Mouse (Mus musculus) stomach, embryonic 14.5 days (tissue): ENCODE measurements around the gene Adamts18. TPM values are rescaled to one million over a fixed set of nuclear protein-coding genes. Genes with fewer than 3 reads are reported as not detected.

Experiments
- ATAC-seq: fragments of 200-750 bp; cut with Nextera tagmentation; 2 replicates; pipeline ENCODE4 v1.8.0; 2017; ENCODE audit warnings: low read depth, moderate TSS enrichment; ENCODE audit not compliant: insufficient number of reproducible peaks, insufficient read depth, low FRiP score
- H3K27ac ChIP-seq: fragments of 300-500 bp; sonication (generic); 2 replicates; pipeline ENCODE4 v1.5.1; 2014; ENCODE audit warnings: mild to moderate bottlenecking, low read length, moderate library complexity, mixed read lengths
- H3K27me3 ChIP-seq: fragments of 300-500 bp; sonication (generic); 2 replicates; pipeline ENCODE4 v1.6.1; 2014; ENCODE audit warnings: low read length, control low read depth, mixed read lengths; ENCODE audit not compliant: control insufficient read depth, insufficient read depth
- H3K36me3 ChIP-seq: fragments of 300-500 bp; sonication (generic); 2 replicates; pipeline ENCODE4 v1.6.1; 2014; ENCODE audit warnings: mild to moderate bottlenecking, control low read depth, low read length, moderate library complexity, mixed read lengths; ENCODE audit not compliant: control insufficient read depth, insufficient read depth
- H3K4me1 ChIP-seq: fragments of 300-500 bp; sonication (generic); 2 replicates; pipeline ENCODE4 v1.6.1; 2014; ENCODE audit warnings: low read length, control low read depth, mixed read lengths; ENCODE audit not compliant: control insufficient read depth, insufficient read depth
- H3K4me2 ChIP-seq: fragments of 300-500 bp; sonication (generic); replicated peaks from 2 replicates; pipeline ENCODE4 v1.6.1; 2014; ENCODE audit warnings: low read depth, low read length, control low read depth
- H3K4me3 ChIP-seq: fragments of 300-500 bp; sonication (generic); 2 replicates; pipeline ENCODE4 v1.5.1; 2014; ENCODE audit warnings: low read depth, low read length, control low read depth
- H3K9ac ChIP-seq: fragments of 300-500 bp; sonication (generic); replicated peaks from 2 replicates; pipeline ENCODE4 v1.6.1; 2014; ENCODE audit warnings: low read depth, mild to moderate bottlenecking, control low read depth, low read length, moderate library complexity, mixed read lengths
- H3K9me3 ChIP-seq: fragments of 300-500 bp; sonication (generic); 2 replicates; pipeline ENCODE4 v1.6.1; 2016; ENCODE audit warnings: low read depth, low read length, control low read depth; ENCODE audit not compliant: control insufficient read depth
- WGBS: fragments of 180-500 bp; shearing (Covaris S2); extraction: QIAGEN DNeasy Blood & Tissue Kit; methylation state at CpG from one replicate; pipeline ENCODE4 v1.1.7; 2014; 5-methylcytosine and 5-hydroxymethylcytosine counted together
- polyA plus RNA-seq: library from polyadenylated mRNA; unstranded; fragments of >200 nt; fragmentation: Nextera tagmentation; extraction: Ambion mirVana; gene quantifications from 2 replicates; pipeline ENCODE4 v1.2.1, GENCODE M21; 2014

The Adamts18 gene
- polyA plus RNA-seq, 1 experiment from 2014 or later: 1.5 TPM

- Histone ChIP-seq H3K4me3 (no peak overlapping the region), H3K27me3 (no peaks in the 10 kb centered on the region), H3K4me1 (no peaks in the 10 kb centered on the region), H3K36me3 (no peaks in the 10 kb centered on the region), H3K4me2 (no peak overlapping the region), H3K27ac (no peak overlapping the region), H3K9me3 (no peaks in the 10 kb centered on the region), H3K9ac (no peak overlapping the region)
- ATAC-seq: no peak
- WGBS: 100% methylated on average over 1 of the region's 1 CpGs
These were observed 188.4 kb downstream of the Adamts18 start for GRCm38 (mm10) chr8:113660128-113660527.

DNA sequence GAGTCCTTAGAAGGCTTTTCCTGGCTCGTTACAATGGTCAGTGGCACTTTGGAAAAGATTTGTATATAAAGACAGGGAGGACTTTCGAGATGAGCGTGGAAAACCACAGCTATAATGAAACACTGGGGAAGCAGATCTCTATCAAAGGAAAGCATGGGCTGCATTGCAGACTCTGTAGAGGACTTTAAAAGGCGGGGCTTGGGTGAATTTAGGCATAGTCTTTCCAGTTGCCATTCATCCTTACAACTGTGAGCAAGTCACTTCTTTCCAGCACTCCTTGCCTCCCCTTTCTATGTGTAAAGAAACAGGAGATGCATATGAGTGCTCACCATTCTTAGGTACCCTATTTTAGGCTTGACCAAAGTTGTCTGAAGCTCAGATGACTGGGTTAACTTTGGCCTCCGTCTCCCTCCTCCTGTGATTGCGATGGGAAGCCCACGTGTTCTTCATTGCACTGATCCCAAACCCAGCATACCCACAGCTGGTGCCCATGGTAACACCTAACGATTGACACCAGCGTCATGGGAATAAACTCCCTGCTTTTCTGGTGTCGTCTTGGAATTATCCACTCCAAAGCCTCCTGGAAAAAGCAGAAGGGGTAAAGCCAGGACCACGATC is 191.7 kb downstream of the Adamts18 start:
- H3K27ac ChIP-seq: no peak overlapping the region
- no peaks in the 10 kb centered on the region for H3K9me3 ChIP-seq
- H3K27me3 ChIP-seq: no peaks in the 10 kb centered on the region
- no peaks in the 10 kb centered on the region for H3K4me1 ChIP-seq
- H3K4me3 ChIP-seq: no peak overlapping the region
- ATAC-seq: no peak
- 87% methylated on average over 11 of the region's 11 CpGs for WGBS
- no peak overlapping the region for H3K4me2 ChIP-seq
- no peak overlapping the region for H3K9ac ChIP-seq
- H3K36me3 ChIP-seq: no peaks in the 10 kb centered on the region

DNA sequence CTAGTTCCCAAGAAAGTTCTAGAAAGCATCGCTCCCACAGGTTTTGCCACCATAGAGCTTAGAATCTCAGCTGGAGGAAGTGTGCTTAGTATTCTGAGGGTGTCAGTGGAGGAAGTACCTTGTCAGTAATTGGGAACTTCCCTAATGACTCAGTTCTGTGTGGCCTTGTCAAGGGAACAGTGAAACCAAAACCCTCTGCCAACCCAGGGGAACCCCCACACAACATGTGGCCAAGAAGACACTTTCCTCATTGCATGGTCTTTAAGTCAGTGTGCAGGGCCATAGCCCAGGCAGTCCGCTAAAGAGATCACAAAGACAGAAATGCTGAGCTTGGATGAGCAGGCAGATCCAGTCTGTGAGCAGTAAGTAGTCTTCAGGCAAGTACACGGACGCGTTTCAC is 192.4 kb downstream of the Adamts18 start:
- H3K9me3 ChIP-seq: no peaks in the 10 kb centered on the region
- no peaks in the 10 kb centered on the region for H3K4me1 ChIP-seq
- no peaks in the 10 kb centered on the region for H3K27me3 ChIP-seq
- H3K27ac ChIP-seq: no peak overlapping the region
- no peak overlapping the region for H3K4me3 ChIP-seq
- WGBS: 94% methylated on average over 5 of the region's 5 CpGs
- no peak overlapping the region for H3K4me2 ChIP-seq
- no peak overlapping the region for H3K9ac ChIP-seq
- no peaks in the 10 kb centered on the region for H3K36me3 ChIP-seq
- no peak for ATAC-seq

DNA sequence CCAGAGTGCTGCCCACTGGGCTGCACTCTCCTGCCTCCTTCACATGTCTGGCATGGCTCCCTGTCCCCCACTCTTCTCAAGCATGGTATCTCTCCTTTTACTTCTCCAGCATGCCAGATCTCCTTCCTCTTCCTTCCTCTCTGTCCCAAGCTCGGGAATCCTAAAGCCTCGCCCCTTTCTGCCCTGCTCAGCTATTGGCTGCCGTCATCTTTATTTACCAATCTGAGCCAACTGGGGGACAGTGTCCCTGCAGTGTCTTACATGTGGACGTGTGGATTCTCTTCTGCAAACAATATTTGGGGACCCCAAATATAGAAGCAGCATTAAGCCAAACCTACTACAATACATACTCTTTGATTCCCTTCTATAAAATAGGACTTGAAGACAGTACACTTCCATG is 195.4 kb downstream of the Adamts18 start:
- Histone ChIP-seq H3K4me1 (no peaks in the 10 kb centered on the region), H3K9ac (no peak overlapping the region), H3K4me2 (no peak overlapping the region), H3K27me3 (no peaks in the 10 kb centered on the region), H3K36me3 (no peaks in the 10 kb centered on the region), H3K9me3 (no peaks in the 10 kb centered on the region), H3K4me3 (no peak overlapping the region), H3K27ac (no peak overlapping the region)
- no peak for ATAC-seq
- WGBS: 48% methylated on average over 4 of the region's 4 CpGs

- no peaks in the 10 kb centered on the region for H3K9me3 ChIP-seq
- H3K9ac ChIP-seq: no peak overlapping the region
- ATAC-seq: no peak
- H3K4me3 ChIP-seq: no peak overlapping the region
- H3K27ac ChIP-seq: no peak overlapping the region
- 86% methylated on average over 12 of the region's 12 CpGs for WGBS
- H3K4me2 ChIP-seq: no peak overlapping the region
- no peaks in the 10 kb centered on the region for H3K27me3 ChIP-seq
- H3K36me3 ChIP-seq: no peaks in the 10 kb centered on the region
- H3K4me1 ChIP-seq: no peaks in the 10 kb centered on the region
These were observed 196.1 kb downstream of the Adamts18 start for GRCm38 (mm10) chr8:113652450-113652849.

Other genes starting within 250 kb of the Adamts18 start
- gene Mon1b, start 213.2 kb downstream of the Adamts18 start, polyA plus RNA-seq: 8.0 and 9.7 TPM in 2 replicates
- gene Syce1l, start 205.5 kb downstream of the Adamts18 start, polyA plus RNA-seq: not detected in 2 replicates